Mouse (Mus musculus): ENCODE data around the gene Usp3. TPM values are rescaled to one million over a fixed set of nuclear protein-coding genes. Genes with fewer than 3 reads are reported as not detected.

Gene Usp3
- total and polyA plus RNA-seq, 3 experiments = 24.4 to 39.5 (median 36.6) TPM

- no peak overlapping the region for H3K27ac ChIP-seq (ENCODE audit: insufficient read depth, low read depth)
- no peaks in the 10 kb centered on the region for H3K79me2 ChIP-seq (replicated peaks; ENCODE audit: control insufficient read depth, extremely low read depth, insufficient read depth, poor library complexity, severe bottlenecking)
- DNase-seq (ENCODE audit: extremely low read depth) = no peak
- H3K4me3 ChIP-seq (replicated peaks in 1 of 3; ENCODE audit: low read depth in 2 of 3, low read length in 2 of 3, poor library complexity in 1 of 3) = no peak overlapping the region
- H3K9ac ChIP-seq (ENCODE audit: insufficient read depth, low read depth) = no peak overlapping the region
- no peak overlapping the region for H3K4me2 ChIP-seq (ENCODE audit: insufficient read depth, low read depth, poor library complexity, severe bottlenecking)
- H3K27me3 ChIP-seq (replicated peaks) = no peaks in the 10 kb centered on the region
- in situ Hi-C loops (cut with MboI; ENCODE audit: low pct_ligation_motif_present, low pct_unique_long_range_greater_than_20kb, low sequenced_read_pairs) (loop anchor here (25.0 kb wide), 1 partner anchor 322 kb away; no protein-coding TSS in a partner anchor), dilution Hi-C loops (cut with MboI; ENCODE audit: extremely low pct_ligation_motif_present, extremely low pct_unique_long_range_greater_than_20kb, low sequenced_read_pairs) (no loop called here)
- H3K9me3 ChIP-seq (replicated peaks; ENCODE audit: low read length) = peaks cover 3% of the 10 kb centered on the region
- H3K36me3 ChIP-seq (replicated peaks in 1 of 2; ENCODE audit: control insufficient read depth in 1 of 2, insufficient read depth in 1 of 2, low read length in 1 of 2) = no peaks in the 10 kb centered on the region
- H3K4me1 ChIP-seq (ENCODE audit: control insufficient read depth in 1 of 2, insufficient read depth in 2 of 2) = peaks cover 8 to 33% of the 10 kb centered on the region in 2 experiments; a peak in 3 of 4 replicates
- TF ChIP-seq ZMIZ1 (IDR thresholded peaks at IDR 0.05; ENCODE audit: low read depth, low read length) (no peak), IRF4 (IDR thresholded peaks at IDR 0.05; ENCODE audit: low read depth, low read length) (no peak), NRF1 (IDR thresholded peaks at IDR 0.05; ENCODE audit: low read depth, low read length) (no peak), ZNF384 (IDR thresholded peaks at IDR 0.05; ENCODE audit: low read depth, low read length) (no peak), USF2 (conservative IDR thresholded peaks at IDR 0.05; ENCODE audit: low read depth, low read length) (no peak), ZC3H11A (IDR thresholded peaks at IDR 0.05; ENCODE audit: low read depth, low read length) (no peak), MEF2A (IDR thresholded peaks at IDR 0.05; ENCODE audit: borderline replicate concordance, low read depth, low read length) (no peak), BHLHE40 (IDR thresholded peaks at IDR 0.05; ENCODE audit: low read depth, low read length) (no peak), CHD1 (IDR thresholded peaks at IDR 0.05; ENCODE audit: low read depth, low read length) (no peak), KAT2A (IDR thresholded peaks at IDR 0.05; ENCODE audit: insufficient replicate concordance, low read length) (no peak), MYC (IDR thresholded peaks at IDR 0.05; ENCODE audit: low read depth, low read length) (no peak)
These were observed 15.9 kb upstream of the Usp3 start for GRCm38 (mm10) chr9:66608817-66609345.

- peaks cover 8 to 28% of the 10 kb centered on the region in 2 experiments; a peak in 3 of 4 replicates for H3K4me1 ChIP-seq (ENCODE audit: control insufficient read depth in 1 of 2, insufficient read depth in 2 of 2)
- H3K36me3 ChIP-seq (replicated peaks in 1 of 2; ENCODE audit: control insufficient read depth in 1 of 2, insufficient read depth in 1 of 2, low read length in 1 of 2) = no peaks in the 10 kb centered on the region
These were observed 13.9 kb upstream of the Usp3 start for GRCm38 (mm10) chr9:66606851-66607250.

More at GRCm38 (mm10) chr9:66606851-66607250, 13.9 kb upstream of the Usp3 start:
- Histone ChIP-seq H3K27me3 (replicated peaks) (no peaks in the 10 kb centered on the region), H3K9ac (ENCODE audit: insufficient read depth, low read depth) (no peak overlapping the region), H3K4me3 (replicated peaks in 1 of 3; ENCODE audit: low read depth in 2 of 3, low read length in 2 of 3, poor library complexity in 1 of 3) (no peak overlapping the region), H3K79me2 (replicated peaks; ENCODE audit: control insufficient read depth, extremely low read depth, insufficient read depth, poor library complexity, severe bottlenecking) (no peaks in the 10 kb centered on the region), H3K4me2 (ENCODE audit: insufficient read depth, low read depth, poor library complexity, severe bottlenecking) (no peak overlapping the region; the same call in 1 of the 2 replicates), H3K27ac (ENCODE audit: insufficient read depth, low read depth) (no peak overlapping the region), H3K9me3 (replicated peaks; ENCODE audit: low read length) (no peaks in the 10 kb centered on the region)
- TF ChIP-seq BHLHE40 (IDR thresholded peaks at IDR 0.05; ENCODE audit: low read depth, low read length) (no peak), MXI1 (IDR thresholded peaks at IDR 0.05; ENCODE audit: low read depth, low read length) (no peak)
- no peak for DNase-seq (ENCODE audit: extremely low read depth)
- dilution Hi-C loops (cut with MboI; ENCODE audit: extremely low pct_ligation_motif_present, extremely low pct_unique_long_range_greater_than_20kb, low sequenced_read_pairs) (no loop called here), in situ Hi-C loops (cut with MboI; ENCODE audit: low pct_ligation_motif_present, low pct_unique_long_range_greater_than_20kb, low sequenced_read_pairs) (loop anchor here (25.0 kb wide), 1 partner anchor 320 kb away; no protein-coding TSS in a partner anchor)

Data from CH12.LX (cell line).